Mouse (Mus musculus) right cerebral cortex, postnatal 10 days (tissue): Measurements from ENCODE around the gene Actl7a.
A peak's percentile ranks its signal among the peaks of the same experiment; 100 is the strongest.

Experiments
- DNase-seq, 2 experiments: peaks; one replicate each; pipeline ENCODE4 v3.0.0; 2021; ENCODE audit warnings: low spot score in 2 of 2

Gene Actl7a

DNA sequence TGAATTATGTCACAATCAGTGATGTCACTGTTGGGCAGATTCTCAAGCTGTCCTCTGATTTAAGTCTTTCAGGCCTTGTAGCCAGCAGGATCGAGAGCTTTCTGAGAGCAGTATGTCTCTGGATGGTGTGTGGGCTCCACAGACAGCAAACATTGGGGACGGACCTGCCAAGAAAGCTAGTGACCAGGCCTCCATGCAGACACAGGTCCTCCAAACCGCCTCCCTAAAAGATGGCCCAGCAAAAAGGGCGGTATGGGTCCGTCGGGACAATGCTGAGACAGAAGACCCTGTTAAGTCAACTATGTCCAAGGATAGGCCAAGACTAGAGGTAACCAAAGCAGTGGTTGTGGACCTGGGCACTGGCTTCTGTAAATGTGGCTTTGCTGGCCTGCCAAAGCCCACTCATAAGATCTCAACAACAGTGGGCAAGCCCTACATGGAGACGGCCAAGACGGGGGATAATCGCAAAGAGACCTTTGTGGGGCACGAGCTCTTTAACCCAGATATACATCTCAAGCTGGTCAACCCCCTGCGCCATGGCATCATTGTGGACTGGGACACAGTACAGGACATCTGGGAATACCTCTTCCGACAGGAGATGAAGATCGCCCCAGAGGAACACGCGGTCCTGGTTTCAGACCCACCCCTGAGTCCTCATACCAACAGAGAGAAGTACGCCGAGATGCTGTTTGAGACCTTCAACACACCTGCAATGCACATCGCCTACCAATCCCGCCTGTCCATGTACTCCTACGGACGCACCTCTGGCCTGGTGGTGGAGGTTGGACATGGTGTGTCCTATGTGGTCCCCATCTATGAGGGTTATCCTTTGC, at the start of gene Actl7a:
TSS of gene Actl7a (plus strand) at position 51 of the 833 bp plus-strand sequence.
- DNase-seq = peak; percentile 18 to 23

DNA sequence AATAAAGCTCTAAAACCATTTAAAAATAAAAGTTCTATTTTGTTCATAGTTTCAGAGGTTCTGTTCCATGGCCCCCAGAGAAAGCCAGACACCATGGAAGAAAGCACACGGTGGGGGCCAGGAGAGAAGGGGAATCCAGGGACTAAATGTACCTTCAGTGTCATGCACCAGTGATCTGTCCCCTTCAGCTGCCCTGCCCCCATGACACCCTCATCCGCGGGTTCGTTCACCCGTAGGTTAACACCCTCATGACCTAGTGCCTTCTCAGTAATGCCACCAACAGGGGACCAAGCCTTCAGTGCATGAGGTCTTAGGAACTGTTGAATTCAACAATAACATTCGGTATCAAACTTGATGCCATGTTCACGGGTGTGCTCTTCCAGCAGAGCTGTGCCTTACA, 46.8 kb upstream of the Actl7a start:
- no peak for DNase-seq

DNA sequence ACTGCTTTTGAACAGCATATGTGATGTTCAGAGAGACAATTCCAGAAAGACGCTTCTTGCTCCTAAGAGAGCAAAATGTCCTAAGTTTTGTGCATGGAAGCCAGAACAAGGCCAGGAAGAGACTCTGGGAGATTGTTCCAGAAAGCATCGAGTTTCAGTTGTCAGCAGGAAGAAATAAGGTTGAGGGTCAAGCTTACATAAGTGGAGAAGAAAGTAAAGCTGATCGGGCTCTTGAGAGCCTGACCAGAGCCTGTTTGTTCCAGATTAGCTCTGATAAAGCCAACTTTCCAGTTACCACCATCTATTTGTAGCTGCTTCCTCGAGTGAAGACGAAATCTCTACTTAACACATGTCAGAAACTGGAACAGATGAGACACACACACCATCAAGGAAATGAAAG, 44.5 kb upstream of the Actl7a start:
- no peak for DNase-seq

DNA sequence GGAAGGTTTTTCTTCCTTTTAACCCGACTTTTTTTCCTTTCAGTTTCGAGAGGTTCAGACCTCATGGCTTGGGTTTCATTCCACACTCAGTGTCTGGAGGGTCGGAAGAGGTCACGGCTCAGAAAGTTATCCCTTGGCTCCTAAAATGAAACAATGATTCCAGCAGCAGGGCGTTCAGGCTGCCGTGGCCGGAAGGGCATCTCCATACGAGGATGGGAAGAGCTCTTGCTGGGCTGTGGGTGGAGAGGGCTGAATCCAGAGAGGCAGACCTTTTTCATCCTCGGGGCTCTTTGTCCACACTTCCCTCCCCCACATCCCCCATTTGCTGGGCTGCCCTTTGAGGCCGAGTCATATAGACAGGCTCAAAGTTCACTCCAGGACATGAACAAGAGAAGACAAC, 41.0 kb upstream of the Actl7a start:
- no peak for DNase-seq

DNA sequence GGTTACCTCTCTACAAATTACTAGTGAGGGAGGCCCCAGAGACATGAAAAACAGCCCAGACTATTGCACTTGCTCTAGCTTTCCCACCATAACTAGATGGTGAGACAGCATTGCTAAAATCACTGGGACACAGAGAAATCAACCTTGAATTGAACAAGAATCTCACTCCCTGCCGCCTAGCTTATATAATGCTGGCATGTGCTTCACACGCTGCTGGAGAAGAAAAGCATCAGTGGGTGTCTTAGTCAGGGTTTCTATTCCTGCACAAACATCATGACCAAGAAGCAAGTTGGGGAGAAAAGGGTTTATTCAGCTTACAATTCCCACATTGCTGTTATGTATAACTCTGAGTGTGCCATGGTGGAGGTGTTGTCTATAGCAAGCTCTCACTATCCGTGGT, 30.1 kb upstream of the Actl7a start:
- DNase-seq = peak; percentile 40 to 54

DNA sequence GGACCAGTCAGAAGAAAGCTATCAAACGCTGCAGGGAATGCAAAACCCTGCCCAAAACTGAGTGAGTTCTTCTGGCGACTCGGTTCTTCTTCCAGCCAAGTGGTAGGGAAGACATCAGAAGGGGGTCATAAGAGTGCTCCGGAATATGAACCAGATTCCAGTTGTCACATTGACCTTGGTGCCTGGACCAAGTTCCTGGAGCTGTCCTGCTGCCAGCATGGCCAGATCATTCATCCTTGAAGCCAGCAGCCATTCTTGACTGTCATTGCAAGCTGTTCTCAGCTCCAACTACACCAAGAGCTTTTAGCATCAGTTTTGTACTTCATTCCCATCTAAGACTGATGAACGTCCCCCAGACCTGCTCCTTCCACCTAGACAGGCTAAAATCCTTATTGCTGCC, 26.4 kb upstream of the Actl7a start:
- DNase-seq = no peak

DNA sequence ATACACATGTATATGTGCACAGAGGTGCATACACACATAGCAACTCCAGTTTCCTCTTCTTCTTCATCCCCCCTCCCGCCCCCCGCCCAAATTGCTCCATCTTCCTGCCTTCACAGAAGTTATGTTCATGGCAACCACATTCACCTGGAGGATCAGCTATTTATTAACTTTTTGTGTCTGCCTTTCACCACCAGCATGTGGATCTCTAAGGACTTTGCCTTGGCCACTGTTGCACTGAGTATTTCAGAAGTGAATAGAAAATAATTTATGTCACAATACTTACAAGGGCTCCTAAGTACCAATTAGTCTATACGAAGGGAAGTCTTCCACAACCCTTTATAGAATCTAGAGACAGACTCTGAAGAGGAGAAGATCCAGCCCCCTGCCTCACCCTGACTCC, 25.3 kb upstream of the Actl7a start:
- no peak for DNase-seq

DNA sequence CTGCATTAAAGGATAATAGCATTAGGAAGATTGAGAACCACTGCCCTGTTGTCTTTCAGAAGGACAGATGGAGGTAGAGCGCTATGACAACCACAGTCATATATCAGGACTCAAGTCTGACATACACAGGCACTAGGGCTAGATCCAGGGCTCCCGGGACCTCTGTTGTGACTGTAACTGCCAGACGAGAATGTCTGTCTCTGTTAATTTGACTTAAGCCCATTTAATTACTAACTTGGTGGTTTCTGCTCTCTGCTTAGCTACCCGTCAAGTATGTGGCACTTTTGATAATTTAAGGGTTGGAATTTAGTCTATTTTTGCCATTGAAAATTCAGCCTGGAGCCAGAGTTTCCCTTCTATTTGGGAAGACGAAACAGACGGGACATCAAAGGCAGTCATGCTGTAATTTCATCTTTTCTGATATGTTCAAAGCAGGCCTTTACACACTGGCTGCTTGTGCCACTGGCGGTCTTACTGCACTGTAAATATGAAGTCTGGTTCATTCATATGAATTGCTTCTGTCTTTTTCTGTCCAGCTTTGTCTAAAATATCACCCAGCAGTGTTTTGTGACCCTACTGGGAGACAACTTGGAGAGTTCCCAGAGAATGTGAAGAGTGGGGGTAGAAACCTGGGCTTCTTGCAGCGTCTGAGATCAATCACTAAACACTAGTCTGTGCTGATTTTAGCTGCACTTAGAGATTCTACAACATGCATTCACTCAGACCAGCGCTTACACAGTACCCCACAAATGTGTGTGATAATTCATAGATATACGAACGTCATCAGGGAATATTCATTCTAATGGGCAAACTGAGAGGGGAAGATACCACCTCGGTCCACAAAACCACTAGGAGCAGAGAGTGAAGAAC, 24.4 kb upstream of the Actl7a start:
- peak in 1 of 2 experiments; percentile 19 for DNase-seq

DNA sequence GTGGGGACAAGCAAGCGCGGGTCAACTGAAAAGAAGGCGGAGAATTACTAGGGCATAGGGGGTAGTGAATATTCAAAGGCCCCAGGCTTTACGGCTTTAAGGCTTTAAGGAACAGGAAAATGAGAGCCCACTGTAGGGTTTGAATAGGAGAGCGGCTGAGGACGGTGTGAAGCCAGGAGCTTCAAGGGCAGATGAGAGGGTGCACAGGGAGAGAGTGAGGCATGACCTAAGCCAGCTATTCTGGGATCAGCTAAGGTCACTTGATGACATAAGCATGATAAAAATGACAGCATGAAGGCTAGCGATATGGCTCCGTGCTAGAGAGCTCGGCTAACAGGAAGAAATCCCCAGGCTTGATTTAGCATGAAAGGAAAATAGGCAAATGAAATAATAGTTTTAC, 23.8 kb upstream of the Actl7a start:
- DNase-seq = peak in 1 of 2 experiments; percentile 10

DNA sequence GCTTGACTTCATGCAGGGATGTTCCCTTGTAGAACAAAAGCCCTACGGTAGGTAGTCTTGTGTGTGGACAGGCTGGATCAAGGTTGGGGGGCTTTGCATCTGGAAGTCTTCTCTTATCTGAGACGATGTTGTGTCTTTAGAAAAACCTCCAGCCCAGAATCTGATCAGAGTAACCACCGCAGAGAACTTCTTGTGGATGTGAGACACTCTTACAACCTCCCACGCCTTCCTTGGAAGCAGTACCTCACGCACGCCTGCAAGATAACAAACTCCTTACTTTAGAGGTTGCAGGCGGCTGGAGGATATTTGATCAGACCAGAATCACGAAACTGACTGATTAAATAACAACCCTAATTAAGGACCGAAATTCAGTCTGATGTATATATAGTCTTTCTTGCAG, 22.8 kb upstream of the Actl7a start:
- peak in 1 of 2 experiments; percentile 19 for DNase-seq

DNA sequence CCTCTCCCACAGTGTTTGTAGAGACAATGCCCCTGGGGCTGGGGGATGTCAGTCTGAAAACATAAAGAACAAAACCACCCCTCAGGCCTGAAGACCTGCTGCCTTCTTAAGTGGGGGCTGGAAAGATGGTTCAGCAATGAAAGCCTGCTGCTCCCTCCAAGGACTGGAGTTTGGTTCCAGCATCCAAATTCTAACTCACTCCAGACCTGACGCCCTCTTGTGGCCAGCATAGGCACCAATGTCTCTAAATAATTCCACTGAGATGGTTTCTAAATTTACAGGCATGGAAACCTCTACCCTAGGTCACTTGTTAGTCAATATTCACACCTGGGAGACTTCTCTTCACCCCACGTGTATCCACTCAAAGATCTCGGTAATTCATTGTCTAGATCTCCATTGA, 21.7 kb upstream of the Actl7a start:
- DNase-seq = peak in 1 of 2 experiments; percentile 50

DNA sequence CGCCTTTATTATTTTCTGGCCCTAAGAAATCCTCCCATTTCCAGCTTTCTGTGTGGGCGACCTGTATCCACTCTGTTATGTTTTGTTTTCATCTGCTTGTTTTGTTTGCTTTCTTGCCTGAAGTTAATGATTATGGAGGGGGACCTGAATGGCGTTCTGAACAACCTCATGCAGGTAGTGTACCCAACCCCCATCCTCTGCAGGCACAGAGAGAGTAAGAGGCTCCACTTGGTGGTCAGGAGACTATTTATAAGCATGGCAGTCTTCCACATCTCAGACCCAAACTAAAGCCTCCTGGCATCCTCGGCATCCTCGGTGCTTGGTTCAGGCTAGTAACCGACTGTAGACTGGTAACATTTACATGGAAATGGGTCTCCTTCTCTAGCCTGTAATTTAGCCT, 20.9 kb upstream of the Actl7a start:
- peak in 1 of 2 experiments; percentile 5 for DNase-seq

DNA sequence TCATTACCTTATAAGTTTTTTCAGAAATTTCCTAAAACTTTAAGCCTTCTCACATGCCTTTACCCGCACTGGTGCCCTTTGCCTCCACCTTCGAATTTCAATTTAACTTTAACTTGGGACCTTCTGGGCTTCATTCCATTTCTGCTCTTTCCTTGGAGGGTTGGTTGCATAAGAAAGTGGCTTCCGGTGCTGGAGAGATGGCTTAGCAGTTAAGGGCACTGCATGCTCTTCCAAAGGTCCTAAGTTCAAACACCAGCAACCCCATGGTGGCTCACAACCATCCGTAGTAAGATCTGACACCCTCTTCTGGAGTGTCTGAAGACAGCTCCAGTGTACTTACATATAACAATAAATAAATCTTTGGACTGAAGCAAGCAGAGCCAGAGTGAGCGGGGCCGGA, 20.0 kb upstream of the Actl7a start:
- DNase-seq = peak in 1 of 2 experiments; percentile 2

DNA sequence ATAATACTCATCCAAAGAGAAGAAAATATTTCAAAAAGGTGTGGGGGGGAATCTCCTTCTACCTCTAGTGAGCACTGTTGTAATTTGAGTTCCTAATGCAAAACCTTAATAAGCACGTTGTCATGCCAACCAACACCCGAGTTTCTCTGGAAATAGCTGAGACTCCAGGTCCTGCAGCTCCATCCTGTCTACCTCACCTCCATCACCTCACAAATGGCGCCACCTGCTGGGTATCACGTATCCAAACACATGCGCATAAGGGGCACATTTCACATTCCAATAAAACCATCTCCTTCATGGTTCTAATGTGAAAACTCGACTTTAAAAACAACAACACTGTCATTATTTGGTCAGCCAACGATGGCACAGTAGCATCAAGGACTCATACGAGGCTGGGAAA, 17.4 kb upstream of the Actl7a start:
- peak; percentile 42 to 56 for DNase-seq

DNA sequence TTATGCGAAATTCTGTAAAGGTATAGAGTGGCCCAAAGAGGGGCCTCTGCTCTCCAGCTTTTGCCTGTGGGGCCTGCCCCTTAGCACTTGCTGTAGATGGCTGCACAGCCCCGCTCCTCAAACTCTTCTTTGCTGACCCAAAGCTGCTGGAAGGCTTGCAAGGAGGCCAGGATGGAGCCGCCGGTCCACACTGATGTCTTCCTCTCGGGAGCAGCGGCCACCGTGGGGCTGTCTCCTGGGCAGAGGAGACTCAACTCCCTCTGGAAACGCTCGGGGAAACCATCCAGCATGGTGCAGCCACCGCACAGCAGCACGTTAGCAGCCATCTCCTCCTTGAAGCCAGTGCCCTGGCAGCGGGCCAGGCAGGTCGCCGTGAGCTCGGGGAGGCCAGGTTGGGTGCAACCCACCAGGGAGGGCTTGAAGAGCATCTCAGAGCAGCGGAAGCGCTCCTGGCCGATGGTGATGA, 3.2 kb upstream of the Actl7a start, which contains the start of gene Gm26657:
TSS of gene Gm26657 (plus strand) at position 51 of the 466 bp plus-strand sequence.
- DNase-seq = peak in 1 of 2 experiments; percentile 28

DNA sequence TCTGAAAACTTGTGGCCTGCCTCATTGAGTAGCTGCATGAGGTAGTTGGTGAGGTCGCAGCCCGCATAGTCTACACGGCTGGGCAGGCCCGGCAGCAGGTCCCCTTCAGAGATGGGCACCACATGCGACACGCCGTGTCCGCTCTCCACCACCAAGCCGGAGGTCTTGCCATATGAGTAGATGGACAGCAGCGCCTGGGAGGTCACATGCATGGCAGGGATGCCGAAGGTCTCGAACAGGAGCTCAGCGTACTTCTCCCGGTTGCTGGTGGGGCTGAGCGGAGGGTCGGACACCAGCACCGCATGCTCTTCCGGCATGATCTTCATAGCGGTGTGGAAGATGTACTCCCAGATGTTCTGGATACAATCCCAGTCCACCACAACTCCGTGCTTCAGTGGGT, 2.6 kb upstream of the Actl7a start:
- peak in 1 of 2 experiments; percentile 14 for DNase-seq

DNA sequence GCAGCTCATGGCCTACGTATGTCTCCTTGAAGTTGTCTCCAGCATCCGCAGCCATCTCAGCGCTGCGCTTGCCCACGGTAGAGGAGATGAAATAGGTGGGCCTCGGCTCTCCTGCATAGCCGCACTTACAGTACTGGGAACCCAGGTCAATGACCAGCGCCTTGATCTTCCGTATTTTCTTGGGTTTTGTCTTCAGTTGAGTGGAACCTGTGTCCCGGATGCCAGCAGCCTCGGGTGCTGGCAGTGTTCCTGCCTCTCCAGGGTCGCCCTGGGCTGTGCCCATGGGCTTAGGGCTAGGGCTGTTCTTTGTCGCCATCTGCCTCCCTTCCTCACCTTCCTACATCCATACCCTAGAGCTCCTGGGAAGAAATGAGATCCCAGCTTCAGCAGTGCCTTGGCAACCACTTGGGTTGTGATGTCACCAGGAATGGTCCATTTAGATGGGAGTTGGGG, 2.1 kb upstream of the Actl7a start, which contains the start of gene Actl7b:
TSS of gene Actl7b (minus strand) at position 403 of the 453 bp plus-strand sequence.
- DNase-seq = peak in 1 of 2 experiments; percentile 18

DNA sequence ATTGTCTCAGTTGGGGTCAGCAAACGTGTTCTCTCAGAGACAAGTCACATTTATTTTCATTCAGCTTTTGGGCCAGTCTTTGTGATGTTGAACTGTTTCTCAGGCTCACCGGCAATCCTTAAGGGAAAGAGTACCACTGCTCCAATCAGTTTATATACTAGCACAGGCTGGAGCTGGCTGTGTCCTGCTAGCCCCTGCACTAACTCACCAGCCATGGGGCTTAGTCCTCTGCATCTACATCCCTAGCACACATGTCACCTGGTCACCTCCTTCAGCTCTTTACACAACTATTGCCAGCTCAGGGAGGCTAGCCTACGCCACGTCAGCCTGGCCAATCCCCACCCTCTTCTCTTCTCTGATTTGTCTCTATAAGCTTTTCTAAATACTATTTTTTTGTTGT, 515 bp upstream of the Actl7a start:
- DNase-seq = peak in 1 of 2 experiments; percentile 12

DNA sequence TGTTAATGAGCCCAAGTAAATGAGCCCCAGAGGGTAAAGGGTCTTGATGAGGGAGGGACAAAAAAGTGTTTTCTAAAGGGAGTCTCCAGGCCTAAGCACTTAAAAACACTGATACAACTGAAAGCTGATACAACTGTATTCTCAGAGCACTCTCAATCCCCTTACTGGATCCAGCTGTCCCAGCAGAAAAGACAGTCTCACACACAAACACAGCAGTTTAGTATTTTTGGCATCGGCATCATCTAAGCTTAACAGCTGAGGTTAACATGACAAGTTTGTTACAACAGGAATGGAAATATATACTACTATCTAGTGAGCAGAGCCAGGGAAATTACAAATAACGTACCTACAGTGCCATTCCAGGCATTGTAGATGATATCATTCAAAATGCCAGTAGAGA, 3.1 kb downstream of the Actl7a start:
- no peak for DNase-seq

DNA sequence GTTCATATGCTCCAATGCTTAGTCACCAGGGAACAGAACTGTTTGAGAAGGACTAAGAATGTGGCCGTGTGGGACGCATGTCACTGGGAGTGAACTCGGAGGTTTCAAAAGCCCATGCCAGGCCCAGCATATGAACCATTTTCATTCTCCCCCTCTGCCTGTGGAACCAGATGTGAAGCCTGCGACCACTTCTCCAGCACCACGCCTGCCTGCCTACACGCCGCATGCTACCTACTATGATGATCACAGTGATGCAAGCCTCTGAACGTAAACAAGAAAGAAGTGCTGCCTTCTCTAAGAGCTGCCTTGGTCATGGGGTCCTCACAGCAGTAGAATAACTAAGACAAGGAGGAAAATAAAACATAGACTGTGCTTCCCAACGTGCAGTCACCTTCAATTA, 4.2 kb downstream of the Actl7a start:
- DNase-seq = peak in 1 of 2 experiments; percentile 7

DNA sequence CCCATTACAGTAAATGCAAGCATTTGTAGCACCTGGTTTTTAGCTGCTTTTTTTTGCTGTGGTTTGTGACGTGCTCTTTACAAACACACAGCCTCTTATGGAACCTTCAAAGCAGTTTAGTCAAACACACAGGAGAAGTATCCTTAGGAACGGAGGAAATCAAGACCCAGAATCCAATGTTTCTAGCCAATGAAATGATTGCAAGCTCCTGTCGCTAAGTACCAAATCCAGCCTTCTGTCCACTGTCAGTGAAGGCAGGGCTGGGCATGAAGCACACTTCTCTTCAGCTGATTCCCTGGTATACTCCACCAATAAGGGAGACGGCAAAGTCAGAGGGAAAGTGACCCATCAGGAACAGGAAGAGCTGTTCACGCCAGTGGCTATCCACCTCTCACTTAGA, 12.8 kb downstream of the Actl7a start:
- no peak for DNase-seq

DNA sequence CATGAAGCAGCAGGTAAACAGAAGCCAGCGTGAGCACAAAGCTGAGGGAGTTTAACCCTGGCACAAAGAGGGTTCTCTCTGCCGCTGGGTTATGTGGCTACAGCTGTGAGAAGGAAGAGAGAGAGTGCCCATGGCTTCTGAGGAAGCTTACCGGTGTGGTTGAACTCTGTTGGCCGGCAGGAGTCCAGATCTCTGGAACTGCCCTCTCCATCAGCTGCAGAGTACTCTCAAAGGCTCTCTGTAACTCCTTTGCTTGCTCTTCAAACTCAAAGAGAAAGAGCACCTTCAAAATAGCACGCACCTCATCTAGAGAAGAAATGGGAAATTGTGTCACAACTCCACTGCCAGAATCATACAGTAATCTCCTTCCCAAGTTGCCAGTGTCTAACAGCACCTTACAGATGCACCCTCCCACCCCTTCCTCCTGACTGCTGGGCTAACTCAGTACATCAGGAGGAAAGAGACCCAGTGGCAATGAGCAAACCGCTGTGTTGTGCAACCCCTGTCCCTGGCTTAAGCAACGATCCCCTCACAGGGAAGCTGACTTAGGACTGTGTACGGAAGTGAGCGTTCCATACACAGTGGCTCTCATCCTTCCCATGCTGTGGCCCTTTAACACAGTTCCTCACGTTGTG, 13.9 kb downstream of the Actl7a start:
- no peak for DNase-seq
